Mouse (Mus musculus) liver, embryonic 14.5 days (tissue): Measurements from ENCODE around the gene Sfr1. TPM values are rescaled to one million over a fixed set of nuclear protein-coding genes. Genes with fewer than 3 reads are reported as not detected.

ENCODE experiments used
- ATAC-seq: fragments of 200-750 bp; cut with Nextera tagmentation; 2 replicates; pipeline ENCODE4 v1.8.0; 2017; ENCODE audit warnings: moderate number of reproducible peaks, mild to moderate bottlenecking, moderate library complexity; ENCODE audit not compliant: insufficient read depth
- DNase-seq, 3 experiments: peaks; one replicate each; pipeline ENCODE4 v3.0.0-alpha.2; 2012 to 2013; ENCODE audit warnings: low read depth in 3 of 3, low spot score in 3 of 3
- H3K27ac ChIP-seq: fragments of 300-500 bp; sonication (generic); 2 replicates; pipeline ENCODE4 v1.5.1; 2014; ENCODE audit warnings: moderate library complexity, mild to moderate bottlenecking, control low read depth, inconsistent platforms
- H3K27me3 ChIP-seq: fragments of 300-500 bp; sonication (generic); 2 replicates; pipeline ENCODE4 v1.6.1; 2014; ENCODE audit warnings: mild to moderate bottlenecking, low read length, moderate library complexity; ENCODE audit not compliant: control insufficient read depth, insufficient read depth
- H3K36me3 ChIP-seq: fragments of 300-500 bp; sonication (generic); replicated peaks from 2 replicates; pipeline ENCODE4 v1.6.1; 2014; ENCODE audit warnings: low read depth; ENCODE audit not compliant: control insufficient read depth, insufficient read depth
- H3K4me1 ChIP-seq, 2 experiments: fragments of 200-500 bp in 1 of 2; fragments of 300-500 bp in 1 of 2; sonication (generic) in 1 of 2; replicated peaks; 2 replicates each; pipeline ENCODE4 v1.6.1; 2012 to 2014; ENCODE audit warnings: antibody characterized with exemption in 1 of 2, inconsistent platforms in 1 of 2, low read length in 1 of 2; ENCODE audit not compliant: control insufficient read depth in 2 of 2, insufficient read depth in 2 of 2
- H3K4me2 ChIP-seq: fragments of 300-500 bp; sonication (generic); 2 replicates; pipeline ENCODE4 v1.6.1; 2014; ENCODE audit warnings: low read depth, mild to moderate bottlenecking, control low read depth, moderate library complexity
- H3K4me3 ChIP-seq, 2 experiments: fragments of 200-500 bp in 1 of 2; fragments of 300-500 bp in 1 of 2; sonication (generic) in 1 of 2; 2 replicates each; pipeline ENCODE4 v1.5.1; 2012 to 2014; ENCODE audit warnings: low read depth in 2 of 2, low read length in 2 of 2, mild to moderate bottlenecking in 2 of 2, control low read depth in 1 of 2, inconsistent platforms in 1 of 2, moderate library complexity in 1 of 2; ENCODE audit not compliant: insufficient read depth in 1 of 2
- H3K9ac ChIP-seq: fragments of 300-500 bp; sonication (generic); replicated peaks from 2 replicates; pipeline ENCODE4 v1.6.1; 2014; ENCODE audit warnings: mild to moderate bottlenecking, control low read depth, moderate library complexity
- H3K9me3 ChIP-seq: fragments of 300-500 bp; sonication (generic); 2 replicates; pipeline ENCODE4 v1.6.1; 2016; ENCODE audit warnings: low read length, mixed read lengths; ENCODE audit not compliant: control insufficient read depth
- CTCF ChIP-seq: IDR thresholded peaks from 2 replicates; pipeline ENCODE4 v1.5.1; 2016; ENCODE audit warnings: antibody characterized with exemption, low read depth, control low read depth
- EP300 ChIP-seq: IDR thresholded peaks from 2 replicates; pipeline ENCODE4 v1.6.1; 2016; ENCODE audit warnings: antibody characterized with exemption, low read depth
- WGBS: fragments of 180-500 bp; shearing (Covaris S2); extraction: QIAGEN DNeasy Blood & Tissue Kit; methylation state at CpG from one replicate; pipeline ENCODE4 v1.1.7; 2014; ENCODE audit not compliant: insufficient replicate concordance; 5-methylcytosine and 5-hydroxymethylcytosine counted together
- polyA plus RNA-seq, 2 experiments: library from polyadenylated mRNA; depleted of rRNA in 1 of 2; stranded (reverse) in 1 of 2; unstranded in 1 of 2; fragments of >200 nt; fragmentation: Nextera tagmentation in 1 of 2; extraction: Ambion mirVana in 1 of 2; gene quantifications; 2 replicates each; pipeline versions ENCODE4 v1.2.1 to v1.2.3; 2012 to 2014

The Sfr1 gene
- polyA plus RNA-seq (2012; rRNA removed) = 32.6 and 35.5 TPM in 2 replicates
- polyA plus RNA-seq (2014; fragmentation: Nextera tagmentation; extraction: Ambion mirVana) = 73.7 and 77.2 TPM in 2 replicates

DNA sequence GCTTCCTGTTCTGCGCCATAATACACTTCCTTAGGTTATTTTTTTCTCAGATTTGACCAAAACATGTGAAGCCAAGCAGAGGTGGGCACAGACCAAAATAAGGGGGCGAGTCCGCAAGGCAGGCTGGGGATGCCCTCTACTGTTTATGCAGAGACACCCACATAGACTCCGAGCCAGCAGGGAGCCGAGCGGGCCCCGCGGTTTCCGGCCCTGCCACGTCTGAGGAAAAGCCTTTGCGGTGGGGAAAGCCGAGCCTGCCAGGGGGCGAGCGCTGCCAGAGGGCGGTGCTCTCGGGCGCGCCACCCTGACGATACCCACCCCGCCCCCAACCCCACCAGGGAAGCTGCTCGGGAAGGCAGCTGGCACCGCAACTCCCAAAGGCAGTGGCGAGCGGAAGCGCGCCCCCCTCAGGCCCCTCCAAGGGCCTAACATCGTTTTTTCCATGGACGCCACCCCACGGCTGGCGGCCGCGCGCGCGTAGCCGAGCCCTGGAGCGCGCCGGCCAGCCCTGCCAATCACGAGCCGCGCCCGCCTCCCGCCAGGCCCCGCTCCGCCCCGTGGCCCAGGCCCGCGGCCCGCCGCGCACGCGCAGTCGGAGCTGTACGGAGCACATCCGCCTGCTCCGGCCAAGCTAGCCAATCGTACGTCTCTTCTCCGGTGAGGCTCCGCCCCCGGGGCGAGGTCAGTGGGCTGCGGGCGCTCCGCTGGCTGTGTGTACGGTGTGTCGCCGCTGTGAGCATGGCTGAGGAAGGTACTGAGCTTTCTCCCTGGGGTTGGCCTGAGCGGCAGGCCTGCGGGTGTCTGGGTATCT is at the start of gene Sfr1:
Sfr1 (plus strand) TSS at position 612 of the 811 bp plus-strand sequence.
- Histone ChIP-seq H3K27ac (peak within 1 kb of the TSS; percentile 72), H3K36me3 (peaks cover 33% of the 10 kb centered on the region), H3K9ac (peak within 1 kb of the TSS; percentile 85), H3K4me1 (peaks cover 8 to 10% of the 10 kb centered on the region in 2 experiments), H3K27me3 (no peaks in the 10 kb centered on the region), H3K4me3 (peak within 1 kb of the TSS; percentile 87 to 89), H3K9me3 (no peaks in the 10 kb centered on the region), H3K4me2 (peak within 1 kb of the TSS; percentile 90)
- ATAC-seq (peak; percentile 96), DNase-seq (peak; percentile 92 to 94 (median 93))
- WGBS = under 1% methylated on average over 71 of the region's 72 CpGs
- TF ChIP-seq EP300 (no peak), CTCF (peak; percentile 59)

DNA sequence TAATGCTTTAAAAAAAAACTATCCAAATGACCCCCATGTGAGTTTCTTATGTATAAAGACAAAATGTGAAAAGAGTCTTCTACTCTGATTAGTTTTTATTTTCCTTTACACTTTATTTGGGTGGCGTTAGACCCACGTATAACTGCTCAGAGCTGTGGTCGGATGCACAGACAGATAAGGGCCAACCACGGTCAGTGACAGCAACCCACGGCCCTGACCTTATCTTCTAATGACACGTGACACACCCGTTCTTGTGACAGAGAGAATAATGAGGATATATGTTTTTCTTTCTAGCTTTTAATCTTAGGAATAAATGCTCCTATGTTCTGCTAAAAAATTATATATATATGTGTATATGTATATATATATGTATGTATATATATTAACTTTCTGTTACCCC is 41.9 kb upstream of the Sfr1 start:
- WGBS = 15% methylated on average over 7 of the region's 7 CpGs
- no peak overlapping the region for H3K4me2 ChIP-seq
- no peaks in the 10 kb centered on the region for H3K9me3 ChIP-seq
- no peak overlapping the region for H3K4me3 ChIP-seq
- DNase-seq (no peak), ATAC-seq (no peak)
- no peaks in the 10 kb centered on the region for H3K36me3 ChIP-seq
- TF ChIP-seq EP300 (no peak), CTCF (no peak)
- H3K27me3 ChIP-seq = no peaks in the 10 kb centered on the region
- H3K4me1 ChIP-seq = peaks cover 0 to 9% of the 10 kb centered on the region in 2 experiments; a peak in 2 of 4 replicates
- H3K9ac ChIP-seq = no peak overlapping the region
- H3K27ac ChIP-seq = no peak overlapping the region

DNA sequence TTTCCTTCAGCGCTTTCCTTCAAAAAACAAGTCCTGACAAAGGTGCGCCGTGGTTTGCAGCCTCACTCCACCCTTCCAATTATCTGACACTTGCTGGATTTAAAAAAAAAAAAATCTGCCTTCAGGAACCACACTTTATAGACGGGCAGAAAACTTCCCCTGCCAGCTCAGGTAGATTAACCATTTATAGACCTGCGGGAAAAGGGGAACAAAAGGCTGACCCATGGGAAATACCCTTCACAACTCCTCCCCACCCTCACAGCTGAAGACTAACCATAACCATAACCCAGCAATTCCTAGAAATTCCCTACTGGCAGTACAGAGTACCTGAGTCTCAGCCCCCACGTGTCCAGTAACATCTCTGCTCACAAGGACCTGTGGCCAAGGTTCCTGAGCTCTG is 39.5 kb upstream of the Sfr1 start, which contains the start of gene Col17a1:
Col17a1 (minus strand) TSS at position 101 of the 400 bp plus-strand sequence.
- no peak within 1 kb of the TSS for H3K4me3 ChIP-seq
- ATAC-seq = no peak
- no peaks in the 10 kb centered on the region for H3K36me3 ChIP-seq
- H3K9me3 ChIP-seq = no peaks in the 10 kb centered on the region
- no peak within 1 kb of the TSS for H3K27ac ChIP-seq
- TF ChIP-seq CTCF (no peak), EP300 (no peak)
- DNase-seq = no peak
- H3K4me2 ChIP-seq = no peak within 1 kb of the TSS
- H3K9ac ChIP-seq = no peak within 1 kb of the TSS
- no peaks in the 10 kb centered on the region for H3K27me3 ChIP-seq
- 49% methylated on average over 6 of the region's 6 CpGs for WGBS
- H3K4me1 ChIP-seq = peaks cover 0 to 9% of the 10 kb centered on the region in 2 experiments; a peak in 2 of 4 replicates

DNA sequence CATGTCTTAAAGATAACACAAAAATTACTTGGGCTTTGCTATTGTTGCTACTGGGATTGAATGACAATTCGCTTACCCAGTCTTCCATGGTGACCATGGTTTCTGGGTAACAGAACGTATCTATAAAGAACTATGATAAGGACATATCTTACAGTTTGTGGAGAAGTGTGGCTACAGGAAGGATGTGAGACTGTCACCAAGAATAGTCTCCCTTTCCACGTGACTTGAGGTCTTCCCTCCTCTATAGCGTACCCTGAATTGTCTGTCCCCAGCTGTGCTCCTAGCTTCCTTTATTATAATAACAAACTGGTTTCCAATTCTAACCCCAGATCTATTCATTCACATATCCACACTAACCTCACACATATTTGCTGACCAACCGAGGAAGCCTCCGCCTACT is 35.8 kb upstream of the Sfr1 start:
- H3K4me1 ChIP-seq = 0 out of 4 replicates have a peak, but pooled peaks cover 0 to 2% of the 10 kb centered on the region in 2 experiments
- no peak overlapping the region for H3K4me2 ChIP-seq
- no peaks in the 10 kb centered on the region for H3K36me3 ChIP-seq
- WGBS = 32% methylated on average over 6 of the region's 6 CpGs
- H3K27me3 ChIP-seq = no peaks in the 10 kb centered on the region
- DNase-seq = no peak
- no peak for ATAC-seq
- H3K9ac ChIP-seq = no peak overlapping the region
- H3K9me3 ChIP-seq = no peaks in the 10 kb centered on the region
- H3K27ac ChIP-seq = no peak overlapping the region
- H3K4me3 ChIP-seq = no peak overlapping the region
- TF ChIP-seq CTCF (no peak), EP300 (no peak)

DNA sequence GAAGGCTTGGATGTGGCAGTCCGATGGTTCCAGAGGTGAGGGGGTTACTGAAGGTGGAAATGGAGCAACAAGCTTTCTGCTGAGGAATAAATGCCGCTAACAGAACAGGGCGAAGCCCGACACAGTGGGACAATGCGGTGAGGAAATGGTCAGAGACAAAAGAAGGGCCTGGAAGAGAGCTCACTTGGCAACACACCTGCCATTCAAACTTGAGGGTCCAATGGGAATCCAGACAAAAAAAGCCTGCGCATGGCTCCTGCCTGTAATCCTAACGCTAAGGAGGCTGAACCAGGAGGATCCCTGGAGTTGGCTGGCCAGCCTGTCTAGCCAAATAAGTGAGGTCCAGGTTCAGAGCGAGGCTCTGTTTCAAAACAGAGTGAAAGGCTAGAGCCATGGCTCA is 35.1 kb upstream of the Sfr1 start:
- ATAC-seq (no peak), DNase-seq (no peak)
- WGBS = 68% methylated on average over 8 of the region's 8 CpGs

More for the DNA sequence above, 35.1 kb upstream of the Sfr1 start:
- Histone ChIP-seq H3K9me3 (no peaks in the 10 kb centered on the region), H3K4me2 (no peak overlapping the region), H3K4me3 (no peak overlapping the region), H3K36me3 (no peaks in the 10 kb centered on the region), H3K27ac (no peak overlapping the region), H3K9ac (no peak overlapping the region), H3K4me1 (0 out of 4 replicates have a peak, but pooled peaks cover 0 to 2% of the 10 kb centered on the region in 2 experiments), H3K27me3 (no peaks in the 10 kb centered on the region)
- TF ChIP-seq EP300 (no peak), CTCF (no peak)
